Mouse (Mus musculus): Measurements from ENCODE around the gene Ddo. TPM values are rescaled to one million over a fixed set of nuclear protein-coding genes. Genes with fewer than 3 reads are reported as not detected.

Ddo gene
- total and polyA plus RNA-seq, 2 experiments from 2014 or later = 3.1 to 3.7 TPM

DNA sequence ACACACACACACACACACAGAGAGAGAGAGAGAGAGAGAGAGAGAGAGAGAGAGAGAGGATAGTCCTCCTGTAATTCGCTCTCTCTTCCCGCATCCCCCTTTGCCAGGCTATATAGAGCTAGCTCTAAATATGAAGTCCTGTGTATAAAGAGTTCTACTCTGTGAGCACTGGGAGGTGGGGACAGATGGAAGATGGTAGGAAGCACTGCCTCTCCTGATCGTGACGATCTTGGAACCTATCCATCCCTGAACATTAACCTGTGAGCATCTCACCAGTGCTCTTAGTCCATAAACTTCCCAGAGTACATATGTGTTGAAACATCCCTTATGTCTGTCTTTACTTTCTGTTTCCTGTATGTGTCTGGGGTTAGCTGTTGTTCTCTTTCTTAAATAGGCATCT, 57.2 kb downstream of the Ddo start:
- TF ChIP-seq CTCF (IDR thresholded peaks at IDR 0.05; ENCODE audit: low read depth) = no peak
- Histone ChIP-seq H3K27me3 (ENCODE audit: insufficient read depth, low read length) (no peaks in the 10 kb centered on the region), H3K9ac (no peak overlapping the region), H3K27ac (ENCODE audit: low read depth, low read length) (no peak overlapping the region), H3K4me2 (ENCODE audit: low read depth) (no peak overlapping the region), H3K4me3 (ENCODE audit: low read depth, low read length) (no peak overlapping the region), H3K9me3 (ENCODE audit: low read length) (no peaks in the 10 kb centered on the region), H3K36me3 (ENCODE audit: insufficient read depth) (no peaks in the 10 kb centered on the region), H3K4me1 (ENCODE audit: insufficient read depth) (peaks cover 16% of the 10 kb centered on the region)
- DNase-seq (no peak), ATAC-seq (no peak)
- 90% methylated on average over 4 of the region's 4 CpGs for WGBS

DNA sequence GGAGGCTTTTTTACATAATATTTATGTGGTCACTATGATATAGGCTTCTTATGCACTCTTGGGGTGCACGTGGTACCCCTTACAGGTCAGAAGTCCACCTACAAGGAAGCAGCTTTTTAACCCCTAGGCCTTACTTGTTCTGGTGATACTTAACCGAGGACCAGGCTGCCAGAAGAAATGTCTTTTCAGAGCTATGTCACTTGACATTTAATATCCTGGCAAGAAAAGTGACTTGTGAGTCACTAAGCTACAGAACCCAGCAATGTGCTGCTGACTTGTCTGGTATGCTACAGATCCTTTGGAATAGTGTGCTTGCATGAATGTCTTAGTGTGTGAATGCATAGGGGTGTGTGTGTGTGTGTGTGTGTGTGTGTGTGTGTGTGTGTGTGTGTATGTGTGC, 57.6 kb downstream of the Ddo start:
- Histone ChIP-seq H3K4me2 (ENCODE audit: low read depth) (no peak overlapping the region), H3K4me1 (ENCODE audit: insufficient read depth) (peaks cover 14% of the 10 kb centered on the region), H3K9me3 (ENCODE audit: low read length) (no peaks in the 10 kb centered on the region), H3K27me3 (ENCODE audit: insufficient read depth, low read length) (no peaks in the 10 kb centered on the region), H3K4me3 (ENCODE audit: low read depth, low read length) (no peak overlapping the region), H3K27ac (ENCODE audit: low read depth, low read length) (no peak overlapping the region), H3K9ac (no peak overlapping the region), H3K36me3 (ENCODE audit: insufficient read depth) (no peaks in the 10 kb centered on the region)
- DNase-seq (no peak), ATAC-seq (no peak)
- no peak for TF ChIP-seq CTCF (IDR thresholded peaks at IDR 0.05; ENCODE audit: low read depth)
- WGBS = 75% methylated on average over 2 of the region's 2 CpGs

DNA sequence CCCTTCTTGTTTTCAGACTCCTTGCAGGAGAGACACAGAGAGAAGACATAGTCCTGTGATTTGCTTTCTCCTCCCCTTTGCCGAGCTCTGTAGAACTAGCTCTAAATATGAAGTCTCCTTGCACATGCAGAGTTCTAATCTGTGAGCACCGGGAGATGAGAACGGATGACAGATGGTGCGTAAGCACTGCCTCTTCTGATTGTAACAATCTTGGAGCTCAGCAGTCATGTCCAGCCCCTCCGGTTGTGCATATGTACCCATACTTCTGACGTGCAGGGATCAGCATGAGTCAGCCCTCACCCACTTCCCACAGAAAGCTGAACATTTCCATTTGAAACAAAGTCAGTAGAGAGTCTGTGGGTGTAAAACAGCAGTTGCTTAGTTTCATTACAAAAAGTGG, 58.5 kb downstream of the Ddo start:
- Histone ChIP-seq H3K4me3 (ENCODE audit: low read depth, low read length) (no peak overlapping the region), H3K4me2 (ENCODE audit: low read depth) (no peak overlapping the region), H3K27me3 (ENCODE audit: insufficient read depth, low read length) (no peaks in the 10 kb centered on the region), H3K9ac (no peak overlapping the region), H3K36me3 (ENCODE audit: insufficient read depth) (no peaks in the 10 kb centered on the region), H3K27ac (ENCODE audit: low read depth, low read length) (no peak overlapping the region), H3K4me1 (ENCODE audit: insufficient read depth) (peaks cover 8% of the 10 kb centered on the region), H3K9me3 (ENCODE audit: low read length) (no peaks in the 10 kb centered on the region)
- DNase-seq (no peak), ATAC-seq (no peak)
- no peak for TF ChIP-seq CTCF (IDR thresholded peaks at IDR 0.05; ENCODE audit: low read depth)
- 58% methylated on average over 6 of the region's 6 CpGs for WGBS

DNA sequence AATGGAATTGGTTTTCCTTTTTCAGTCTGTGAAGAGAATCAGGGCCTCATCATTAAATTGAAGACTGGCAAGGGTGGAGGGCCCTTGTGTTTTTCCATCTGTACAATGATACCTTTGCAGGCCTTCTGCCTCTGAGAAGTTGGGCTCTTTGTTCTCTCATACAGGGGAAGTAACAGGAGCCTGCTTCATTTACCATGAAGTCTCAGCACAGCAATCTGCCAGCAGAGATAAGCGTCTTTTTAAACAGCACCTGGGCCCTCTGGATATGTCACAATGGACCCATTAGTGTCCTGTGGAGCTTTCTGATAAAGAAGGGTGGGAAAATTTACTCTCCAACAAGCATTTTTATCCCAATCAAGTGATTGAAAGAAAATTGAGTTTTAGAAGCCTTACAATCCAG, 59.1 kb downstream of the Ddo start:
- H3K9ac ChIP-seq = no peak overlapping the region
- H3K4me2 ChIP-seq (ENCODE audit: low read depth) = no peak overlapping the region
- no peaks in the 10 kb centered on the region for H3K36me3 ChIP-seq (ENCODE audit: insufficient read depth)
- H3K27ac ChIP-seq (ENCODE audit: low read depth, low read length) = no peak overlapping the region
- H3K9me3 ChIP-seq (ENCODE audit: low read length) = no peaks in the 10 kb centered on the region
- H3K27me3 ChIP-seq (ENCODE audit: insufficient read depth, low read length) = no peaks in the 10 kb centered on the region
- no peak for TF ChIP-seq CTCF (IDR thresholded peaks at IDR 0.05; ENCODE audit: low read depth)
- ATAC-seq (no peak), DNase-seq (no peak)
- 32% methylated on average over 1 of the region's 1 CpGs for WGBS
- H3K4me1 ChIP-seq (ENCODE audit: insufficient read depth) = peaks cover 3% of the 10 kb centered on the region
- H3K4me3 ChIP-seq (ENCODE audit: low read depth, low read length) = no peak overlapping the region

- H3K4me3 ChIP-seq (ENCODE audit: low read depth, low read length) = no peak overlapping the region
- H3K4me1 ChIP-seq (ENCODE audit: insufficient read depth) = no peaks in the 10 kb centered on the region
- DNase-seq (no peak), ATAC-seq (no peak)
- H3K9ac ChIP-seq = no peak overlapping the region
- no peak overlapping the region for H3K27ac ChIP-seq (ENCODE audit: low read depth, low read length)
- H3K36me3 ChIP-seq (ENCODE audit: insufficient read depth) = no peaks in the 10 kb centered on the region
- no peak for TF ChIP-seq CTCF (IDR thresholded peaks at IDR 0.05; ENCODE audit: low read depth)
- no peaks in the 10 kb centered on the region for H3K9me3 ChIP-seq (ENCODE audit: low read length)
- H3K27me3 ChIP-seq (ENCODE audit: insufficient read depth, low read length) = no peaks in the 10 kb centered on the region
- no peak overlapping the region for H3K4me2 ChIP-seq (ENCODE audit: low read depth)
- WGBS = 79% methylated on average over 4 of the region's 4 CpGs
Measured at GRCm38 (mm10) chr10:40698652-40699051, 68.8 kb downstream of the Ddo start.

- no peak for TF ChIP-seq CTCF (IDR thresholded peaks at IDR 0.05; ENCODE audit: low read depth)
- Histone ChIP-seq H3K9ac (no peak overlapping the region), H3K4me1 (ENCODE audit: insufficient read depth) (no peaks in the 10 kb centered on the region), H3K4me3 (ENCODE audit: low read depth, low read length) (no peak overlapping the region), H3K9me3 (ENCODE audit: low read length) (no peaks in the 10 kb centered on the region), H3K4me2 (ENCODE audit: low read depth) (no peak overlapping the region), H3K36me3 (ENCODE audit: insufficient read depth) (no peaks in the 10 kb centered on the region), H3K27me3 (ENCODE audit: insufficient read depth, low read length) (no peaks in the 10 kb centered on the region), H3K27ac (ENCODE audit: low read depth, low read length) (no peak overlapping the region; the same call in 1 of the 2 replicates)
- WGBS = 73% methylated on average over 7 of the region's 7 CpGs
- ATAC-seq (no peak), DNase-seq (no peak)
Measured at GRCm38 (mm10) chr10:40711127-40711526, 81.3 kb downstream of the Ddo start.

DNA sequence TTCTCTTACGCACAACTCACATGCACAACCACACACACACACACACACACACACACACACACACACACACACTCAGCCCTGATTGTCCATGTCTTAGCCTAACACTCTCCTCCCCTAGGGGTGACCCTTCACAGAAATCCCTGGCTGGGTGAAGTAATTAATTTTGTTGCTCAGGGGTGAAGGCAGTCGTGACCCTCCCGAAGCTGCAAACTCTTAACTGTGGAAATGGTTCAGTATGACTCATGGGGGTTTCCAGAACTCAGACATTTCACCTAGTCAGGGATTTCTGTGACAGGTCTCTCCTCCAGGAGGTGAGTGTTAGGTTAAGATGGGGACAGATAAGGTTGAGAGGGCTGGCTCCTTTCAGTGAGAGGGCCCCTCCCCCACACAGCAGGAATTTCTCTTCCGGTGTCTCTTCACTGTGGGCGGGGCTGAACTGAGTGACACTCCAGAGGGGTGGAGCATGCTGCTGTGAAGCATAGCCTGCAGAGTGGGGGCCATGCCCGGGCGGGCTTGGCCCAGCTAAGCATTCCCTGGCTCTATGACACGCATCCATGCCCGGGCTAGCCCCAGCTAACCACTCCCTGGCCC, 83.3 kb downstream of the Ddo start:
- no peak for TF ChIP-seq CTCF (IDR thresholded peaks at IDR 0.05; ENCODE audit: low read depth)
- 0 out of 2 replicates have a peak, but pooled peaks have one; percentile 28 for ATAC-seq
- no peak overlapping the region for H3K9ac ChIP-seq
- H3K36me3 ChIP-seq (ENCODE audit: insufficient read depth) = no peaks in the 10 kb centered on the region
- no peak overlapping the region for H3K27ac ChIP-seq (ENCODE audit: low read depth, low read length)
- no peaks in the 10 kb centered on the region for H3K4me1 ChIP-seq (ENCODE audit: insufficient read depth)
- DNase-seq = no peak
- no peak overlapping the region for H3K4me2 ChIP-seq (ENCODE audit: low read depth)
- no peak overlapping the region for H3K4me3 ChIP-seq (ENCODE audit: low read depth, low read length)
- H3K27me3 ChIP-seq (ENCODE audit: insufficient read depth, low read length) = no peaks in the 10 kb centered on the region
- no peaks in the 10 kb centered on the region for H3K9me3 ChIP-seq (ENCODE audit: low read length)
- WGBS = 54% methylated on average over 9 of the region's 9 CpGs

Measured in forebrain, postnatal 0 days (tissue).